Mouse (Mus musculus) kidney, postnatal 14 days (tissue): ENCODE measurements at regions not wholly inside any gene's neighbourhood (a gene's known extent, or its start where the extent isn't known, plus 50 kb on each side); places are given as distances from the start of the nearest gene placed in this dataset.

Experiments used
- DNase-seq: peaks from one replicate; pipeline ENCODE4 v3.0.0; 2022; ENCODE audit warnings: mixed read lengths

DNA sequence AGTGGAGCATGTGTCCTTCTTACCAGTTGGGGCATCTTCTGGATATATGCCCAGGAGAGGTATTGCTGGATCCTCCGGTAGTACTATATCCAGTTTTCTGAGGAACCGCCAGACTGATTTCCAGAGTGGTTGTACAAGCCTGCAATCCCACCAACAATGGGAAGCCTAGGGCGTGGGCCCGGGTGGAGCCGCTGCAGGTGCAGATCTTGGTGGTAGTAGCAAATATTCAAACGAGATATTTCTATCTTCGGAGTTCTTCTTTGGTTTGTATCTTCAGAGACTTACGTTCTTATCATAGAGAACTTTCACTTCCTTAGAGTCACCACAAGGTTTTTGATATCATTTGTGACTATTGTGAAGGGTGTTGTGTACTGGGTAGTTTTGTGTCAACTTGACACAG lies 60.2 kb upstream of the Btbd35f28 start:
- DNase-seq = peak; percentile 27
